Mouse (Mus musculus) heart, embryonic 13.5 days (tissue): ENCODE data around the gene Gm10912. TPM values are rescaled to one million over a fixed set of nuclear protein-coding genes. Genes with fewer than 3 reads are reported as not detected.

ENCODE experiments used
- polyA plus RNA-seq: library from polyadenylated mRNA; unstranded; fragments of >200 nt; fragmentation: Nextera tagmentation; extraction: Ambion mirVana; gene quantifications from 2 replicates; pipeline ENCODE4 v1.2.1, GENCODE M21; 2015

Gene Gm10912
- polyA plus RNA-seq, 1 experiment from 2014 or later = not detected

Other genes starting within 250 kb of the Gm10912 start
- 23.9 and 24.5 TPM in 2 replicates for gene Lmo2, start 107.8 kb upstream of the Gm10912 start, polyA plus RNA-seq
- 37.2 and 42.8 TPM in 2 replicates for gene Fbxo3, start 38.1 kb upstream of the Gm10912 start, polyA plus RNA-seq
- gene 4931422A03Rik, start 37.5 kb upstream of the Gm10912 start, polyA plus RNA-seq = 1.6 and 1.9 TPM in 2 replicates
- gene Gm10799, start 2.7 kb downstream of the Gm10912 start, polyA plus RNA-seq = not detected in 2 replicates
- gene Cd59b, start 4.0 kb downstream of the Gm10912 start, polyA plus RNA-seq = 4.7 and 6.9 TPM in 2 replicates
- gene Cd59a, start 30.0 kb downstream of the Gm10912 start, polyA plus RNA-seq = 62.0 and 66.4 TPM in 2 replicates
- gene A930018P22Rik, start 56.9 kb downstream of the Gm10912 start, polyA plus RNA-seq = 0.31 and 0.67 TPM in 2 replicates